Mouse (Mus musculus): ENCODE measurements around the gene Pkp2.

DNA sequence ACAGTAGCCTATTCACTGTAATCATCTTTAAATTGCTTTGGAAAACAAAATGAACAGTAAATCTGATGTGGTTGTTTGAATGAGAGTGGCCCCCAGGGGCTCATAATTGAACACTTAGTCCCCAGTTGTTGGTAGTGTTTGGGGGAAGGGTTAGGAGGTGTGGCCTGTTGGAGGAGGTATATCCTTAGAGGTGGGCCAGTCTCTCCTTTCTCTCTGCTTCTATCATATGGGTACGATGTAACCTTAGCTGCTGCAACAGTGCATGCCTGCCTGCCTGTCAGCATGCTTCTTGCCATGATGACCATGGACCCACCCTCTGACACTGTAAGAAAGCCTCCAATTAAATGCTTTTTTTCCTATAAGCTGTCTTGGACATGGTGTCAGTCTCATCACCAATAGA is 9.5 kb downstream of the Pkp2 start:
- TF ChIP-seq POLR2A (IDR thresholded peaks at IDR 0.05; ENCODE audit: insufficient read depth, low read depth, low read length), result no peak
- no peak for TF ChIP-seq CTCF (IDR thresholded peaks at IDR 0.05; ENCODE audit: insufficient read depth, low read depth, low read length)

All from olfactory bulb, adult 2 months (tissue).